Mouse (Mus musculus): Measurements from ENCODE around the gene Fndc3a. TPM values are rescaled to one million over a fixed set of nuclear protein-coding genes. Genes with fewer than 3 reads are reported as not detected.
A peak's percentile ranks its signal among the peaks of the same experiment; 100 is the strongest.

Fndc3a gene
- polyA plus RNA-seq (2015; fragmentation: Nextera tagmentation; extraction: Ambion mirVana): 17.9 and 25.0 TPM in 2 replicates

DNA sequence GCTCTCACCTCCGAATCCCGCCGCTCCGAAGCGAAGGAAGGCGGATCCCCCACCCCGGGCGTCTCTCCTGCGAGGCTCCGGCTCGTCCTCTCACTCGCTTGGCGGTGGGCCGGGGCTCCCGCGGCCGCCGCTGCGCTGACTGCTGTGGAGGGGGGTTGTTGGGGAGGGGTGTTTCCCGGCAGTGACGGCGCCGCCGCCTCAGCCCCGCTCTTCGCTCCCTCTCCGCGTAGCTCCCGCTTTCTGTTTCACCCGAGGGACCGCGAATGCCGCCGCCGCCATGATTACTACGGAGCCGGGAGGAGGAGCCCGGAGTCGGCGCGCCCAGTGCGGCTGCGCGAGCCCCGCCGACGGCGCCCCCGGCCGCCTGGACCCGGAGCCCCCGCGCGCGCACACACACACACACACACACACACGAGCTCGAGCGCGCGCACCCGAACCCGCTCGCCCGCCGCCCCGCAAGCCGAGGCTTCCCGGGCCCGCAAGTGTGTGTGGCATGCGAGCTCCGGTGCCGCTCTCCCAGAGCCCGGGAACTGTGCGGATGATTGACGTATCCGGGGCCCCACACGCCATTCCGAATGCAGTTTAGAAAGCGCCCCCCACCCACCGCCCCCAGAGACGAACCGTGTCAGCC is at the start of gene Fndc3a:
TSS of gene Fndc3a (minus strand) at position 294 of the 631 bp plus-strand sequence.
- DNase-seq (ENCODE audit: low spot score): peak; percentile 87
- Histone ChIP-seq H3K27ac (replicated peaks) (peak within 1 kb of the TSS; percentile 92), H3K27me3 (ENCODE audit: control insufficient read depth, insufficient read depth, low read length) (no peaks in the 10 kb centered on the region), H3K4me1 (replicated peaks; ENCODE audit: control insufficient read depth, insufficient read depth) (no peaks in the 10 kb centered on the region), H3K4me3 (ENCODE audit: low read depth, low read length) (peak within 1 kb of the TSS; percentile 57), H3K36me3 (ENCODE audit: control insufficient read depth, insufficient read depth, low read length) (no peaks in the 10 kb centered on the region), H3K4me2 (replicated peaks; ENCODE audit: low read depth) (peak within 1 kb of the TSS; percentile 82), H3K9ac (ENCODE audit: low read length) (peak within 1 kb of the TSS; percentile 77), H3K9me3 (ENCODE audit: control insufficient read depth, low read length) (no peaks in the 10 kb centered on the region)
- peak; percentile 92 for ATAC-seq (ENCODE audit: low FRiP score, low TSS enrichment)
- WGBS: under 1% methylated on average over 73 of the region's 82 CpGs
- no peak; the same call in 1 of the 2 replicates for TF ChIP-seq CTCF (IDR thresholded peaks at IDR 0.05; ENCODE audit: low read depth)
- TF ChIP-seq EP300 (optimal IDR thresholded peaks at IDR 0.05): no peak

DNA sequence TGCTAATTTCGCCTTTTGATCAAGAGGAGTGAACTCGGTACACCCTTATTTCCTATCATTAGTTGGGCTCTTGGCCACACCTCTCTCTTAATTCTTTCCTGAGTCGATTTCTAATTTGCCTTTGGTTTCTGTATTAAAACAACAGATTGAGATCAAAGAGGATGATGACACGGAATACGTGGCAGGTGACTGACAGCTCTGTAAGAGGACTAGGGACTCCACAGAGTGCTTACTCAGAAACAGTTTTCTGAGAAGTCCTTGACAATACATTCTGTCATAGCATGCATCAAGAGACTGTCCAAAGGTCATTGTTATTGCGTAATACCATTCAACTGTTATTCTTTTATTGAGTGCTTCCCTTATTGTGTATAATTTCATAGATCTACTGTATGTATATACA is 43.1 kb upstream of the Fndc3a start:
- H3K27me3 ChIP-seq (ENCODE audit: control insufficient read depth, insufficient read depth, low read length): no peaks in the 10 kb centered on the region
- no peak overlapping the region for H3K9ac ChIP-seq (ENCODE audit: low read length)
- H3K27ac ChIP-seq (replicated peaks): no peak overlapping the region
- ATAC-seq (ENCODE audit: low FRiP score, low TSS enrichment): peak; percentile 68; the same call in 1 of the 2 replicates
- no peaks in the 10 kb centered on the region for H3K36me3 ChIP-seq (ENCODE audit: control insufficient read depth, insufficient read depth, low read length)
- WGBS: 82% methylated on average over 6 of the region's 6 CpGs
- no peak for DNase-seq (ENCODE audit: low spot score)
- no peak for TF ChIP-seq CTCF (IDR thresholded peaks at IDR 0.05; ENCODE audit: low read depth)
- TF ChIP-seq EP300 (optimal IDR thresholded peaks at IDR 0.05): no peak
- no peaks in the 10 kb centered on the region for H3K9me3 ChIP-seq (ENCODE audit: control insufficient read depth, low read length)
- no peak overlapping the region for H3K4me3 ChIP-seq (ENCODE audit: low read depth, low read length)
- H3K4me1 ChIP-seq (replicated peaks; ENCODE audit: control insufficient read depth, insufficient read depth): no peaks in the 10 kb centered on the region
- H3K4me2 ChIP-seq (replicated peaks; ENCODE audit: low read depth): no peak overlapping the region

DNA sequence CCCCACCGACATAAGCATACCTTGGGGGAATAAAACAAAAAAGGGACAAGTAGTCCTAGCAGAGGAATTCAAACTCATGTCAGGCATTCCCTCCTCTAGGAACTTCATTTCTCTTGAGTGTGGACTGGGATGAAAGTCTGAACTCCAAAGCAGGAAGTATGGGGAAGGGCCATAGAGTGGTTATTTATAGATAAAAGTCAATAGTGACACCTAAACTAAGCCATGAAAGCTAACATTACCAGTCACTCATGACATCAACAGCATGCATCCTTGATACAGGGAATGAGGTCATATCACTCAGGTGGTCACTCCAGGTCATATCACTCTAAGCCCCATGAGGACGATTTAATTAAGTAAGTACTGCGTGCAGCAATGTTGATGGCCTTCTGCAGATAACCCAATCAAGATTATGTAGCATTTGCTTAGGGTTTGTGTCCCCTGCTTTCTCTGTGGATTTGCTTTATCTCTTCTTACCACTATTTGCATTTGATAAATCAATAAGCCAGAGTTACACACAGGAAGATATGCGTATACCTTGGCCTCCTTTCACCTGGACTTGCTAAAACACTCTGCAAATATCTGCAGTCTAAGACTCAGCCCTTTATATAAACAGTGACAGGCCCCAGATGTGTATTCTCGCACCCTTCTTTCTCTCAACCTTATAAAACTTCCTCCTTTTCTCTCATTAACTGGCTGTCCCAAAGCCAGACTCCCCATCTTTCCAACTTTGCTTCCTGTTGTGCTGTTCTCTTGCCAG is 40.8 kb upstream of the Fndc3a start:
- WGBS: 46% methylated on average over 5 of the region's 5 CpGs
- peak; percentile 90 for ATAC-seq (ENCODE audit: low FRiP score, low TSS enrichment)

DNA sequence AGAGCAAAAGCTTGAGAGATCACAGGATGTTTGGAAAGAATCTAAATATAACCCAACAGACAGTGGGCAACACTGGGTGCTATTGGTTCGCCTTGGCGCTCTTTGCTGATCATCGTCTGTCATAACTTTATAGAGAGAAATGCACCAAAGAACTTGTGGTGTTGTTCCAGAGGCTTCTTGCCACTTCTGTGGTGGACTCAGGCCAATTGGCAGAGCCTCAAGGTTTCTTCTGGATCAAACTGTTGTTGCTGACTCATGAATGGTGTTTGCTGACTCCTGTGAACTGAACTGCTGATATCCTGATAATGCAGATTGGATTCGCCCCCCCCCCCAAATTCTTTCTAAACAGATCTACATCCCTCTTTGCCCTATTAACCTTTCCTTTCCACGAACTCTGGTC is 38.5 kb upstream of the Fndc3a start:
- 84% methylated on average over 5 of the region's 5 CpGs for WGBS
- no peaks in the 10 kb centered on the region for H3K9me3 ChIP-seq (ENCODE audit: control insufficient read depth, low read length)
- no peak overlapping the region for H3K9ac ChIP-seq (ENCODE audit: low read length)
- no peaks in the 10 kb centered on the region for H3K27me3 ChIP-seq (ENCODE audit: control insufficient read depth, insufficient read depth, low read length)
- H3K4me1 ChIP-seq (replicated peaks; ENCODE audit: control insufficient read depth, insufficient read depth): no peaks in the 10 kb centered on the region
- H3K27ac ChIP-seq (replicated peaks): no peak overlapping the region
- ATAC-seq (ENCODE audit: low FRiP score, low TSS enrichment) (no peak), DNase-seq (ENCODE audit: low spot score) (no peak)
- H3K4me3 ChIP-seq (ENCODE audit: low read depth, low read length): no peak overlapping the region
- no peaks in the 10 kb centered on the region for H3K36me3 ChIP-seq (ENCODE audit: control insufficient read depth, insufficient read depth, low read length)
- no peak overlapping the region for H3K4me2 ChIP-seq (replicated peaks; ENCODE audit: low read depth)
- TF ChIP-seq CTCF (IDR thresholded peaks at IDR 0.05; ENCODE audit: low read depth): no peak
- no peak for TF ChIP-seq EP300 (optimal IDR thresholded peaks at IDR 0.05)

More for the DNA sequence above, 40.8 kb upstream of the Fndc3a start:
- Histone ChIP-seq H3K4me2 (replicated peaks; ENCODE audit: low read depth) (no peak overlapping the region), H3K4me1 (replicated peaks; ENCODE audit: control insufficient read depth, insufficient read depth) (no peaks in the 10 kb centered on the region), H3K4me3 (ENCODE audit: low read depth, low read length) (no peak overlapping the region), H3K9me3 (ENCODE audit: control insufficient read depth, low read length) (no peaks in the 10 kb centered on the region), H3K27ac (replicated peaks) (no peak overlapping the region), H3K9ac (ENCODE audit: low read length) (no peak overlapping the region), H3K36me3 (ENCODE audit: control insufficient read depth, insufficient read depth, low read length) (no peaks in the 10 kb centered on the region), H3K27me3 (ENCODE audit: control insufficient read depth, insufficient read depth, low read length) (no peaks in the 10 kb centered on the region)
- no peak for DNase-seq (ENCODE audit: low spot score)
- no peak for TF ChIP-seq EP300 (optimal IDR thresholded peaks at IDR 0.05)
- no peak for TF ChIP-seq CTCF (IDR thresholded peaks at IDR 0.05; ENCODE audit: low read depth)

DNA sequence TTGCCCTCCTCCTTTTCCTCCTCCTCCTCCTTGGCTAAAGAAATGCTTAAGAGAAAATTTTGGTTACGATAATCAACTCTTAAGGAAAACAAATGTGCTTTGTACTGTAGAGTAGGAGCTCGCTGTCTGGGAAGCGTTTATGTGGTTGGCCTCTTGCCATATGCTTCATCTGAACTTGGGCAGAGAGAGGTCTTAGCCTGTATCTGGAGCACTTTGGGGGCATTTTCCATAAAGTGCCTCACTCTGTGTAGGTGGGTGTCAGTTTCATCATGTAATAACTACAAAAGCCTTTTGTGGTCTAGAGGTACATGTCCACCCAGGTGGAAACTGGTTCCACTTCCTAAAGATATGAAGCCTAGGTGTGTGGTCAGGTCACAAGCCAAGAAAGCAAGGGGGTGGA is 31.9 kb upstream of the Fndc3a start:
- no peak overlapping the region for H3K4me3 ChIP-seq (ENCODE audit: low read depth, low read length)
- H3K4me1 ChIP-seq (replicated peaks; ENCODE audit: control insufficient read depth, insufficient read depth): no peaks in the 10 kb centered on the region
- H3K9me3 ChIP-seq (ENCODE audit: control insufficient read depth, low read length): no peaks in the 10 kb centered on the region
- no peaks in the 10 kb centered on the region for H3K27me3 ChIP-seq (ENCODE audit: control insufficient read depth, insufficient read depth, low read length)
- no peak overlapping the region for H3K4me2 ChIP-seq (replicated peaks; ENCODE audit: low read depth)
- TF ChIP-seq CTCF (IDR thresholded peaks at IDR 0.05; ENCODE audit: low read depth): no peak
- TF ChIP-seq EP300 (optimal IDR thresholded peaks at IDR 0.05): no peak
- H3K36me3 ChIP-seq (ENCODE audit: control insufficient read depth, insufficient read depth, low read length): no peaks in the 10 kb centered on the region
- no peak for ATAC-seq (ENCODE audit: low FRiP score, low TSS enrichment)
- H3K9ac ChIP-seq (ENCODE audit: low read length): no peak overlapping the region
- 40% methylated on average over 3 of the region's 3 CpGs for WGBS
- DNase-seq (ENCODE audit: low spot score): no peak
- H3K27ac ChIP-seq (replicated peaks): no peak overlapping the region

DNA sequence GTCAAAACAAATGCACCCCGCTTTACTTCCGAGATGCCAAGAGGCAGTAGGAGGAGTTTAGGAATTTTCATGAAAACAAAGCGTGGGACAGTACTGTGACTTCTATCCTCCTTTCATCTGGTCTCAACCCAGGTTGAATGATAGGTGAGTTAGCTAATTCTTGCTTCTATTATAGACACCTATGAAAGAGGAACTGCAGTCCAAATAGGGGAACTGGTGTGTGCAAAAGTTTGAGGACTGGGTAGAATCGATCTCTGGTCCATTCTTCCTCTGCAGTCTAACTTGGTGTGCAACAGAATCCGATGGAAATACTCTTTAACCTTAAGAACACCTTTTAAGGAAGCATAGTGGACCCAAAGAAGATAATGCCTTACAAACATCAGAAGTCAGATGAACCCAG is 30.5 kb upstream of the Fndc3a start:
- 83% methylated on average over 5 of the region's 5 CpGs for WGBS
- Histone ChIP-seq H3K27me3 (ENCODE audit: control insufficient read depth, insufficient read depth, low read length) (no peaks in the 10 kb centered on the region), H3K36me3 (ENCODE audit: control insufficient read depth, insufficient read depth, low read length) (no peaks in the 10 kb centered on the region), H3K27ac (replicated peaks) (no peak overlapping the region), H3K4me2 (replicated peaks; ENCODE audit: low read depth) (no peak overlapping the region), H3K9ac (ENCODE audit: low read length) (no peak overlapping the region), H3K9me3 (ENCODE audit: control insufficient read depth, low read length) (no peaks in the 10 kb centered on the region), H3K4me3 (ENCODE audit: low read depth, low read length) (no peak overlapping the region), H3K4me1 (replicated peaks; ENCODE audit: control insufficient read depth, insufficient read depth) (no peaks in the 10 kb centered on the region)
- TF ChIP-seq EP300 (optimal IDR thresholded peaks at IDR 0.05): no peak
- TF ChIP-seq CTCF (IDR thresholded peaks at IDR 0.05; ENCODE audit: low read depth): no peak
- DNase-seq (ENCODE audit: low spot score): no peak
- ATAC-seq (ENCODE audit: low FRiP score, low TSS enrichment): no peak
